Mouse (Mus musculus) mouse trophoblast stem cell (cell line): Measurements from ENCODE around the gene Cog5.
"Not testable (repeated sequence)": the region's sequence is repeated elsewhere in the genome, so short reads cannot be mapped to it uniquely, and the experiment has no call there.

Source experiments
- in situ Hi-C, 2 experiments: fragments of 300-500 bp; cut with MseI, MboI; formaldehyde crosslinking; loops; 2 replicates in 1 of 2; 3 replicates in 1 of 2; pipeline ENCODE4 v1.15.1; 2025

Cog5 gene

GRCm38 (mm10) chr12:31654197-31654964, at the start of gene Cog5, which contains the start of gene Dus4l:
Gene Cog5 (plus strand): TSS chr12:31654869.
Gene Dus4l (minus strand): TSS chr12:31654826.
- in situ Hi-C loops: no loop called here

- in situ Hi-C loops: no loop called here
Measured at GRCm38 (mm10) chr12:31604894-31605293, 49.8 kb upstream of the Cog5 start.

- in situ Hi-C loops: no loop called here
Measured at GRCm38 (mm10) chr12:31608138-31608537, 46.5 kb upstream of the Cog5 start.

GRCm38 (mm10) chr12:31613353-31613752, 41.3 kb upstream of the Cog5 start:
- in situ Hi-C loops: no loop called here

- in situ Hi-C loops: no loop called here
Measured at GRCm38 (mm10) chr12:31620106-31620505, 34.6 kb upstream of the Cog5 start.

GRCm38 (mm10) chr12:31625016-31625415, 29.7 kb upstream of the Cog5 start:
- in situ Hi-C loops: no loop called here

GRCm38 (mm10) chr12:31628396-31628795, 26.3 kb upstream of the Cog5 start:
- in situ Hi-C loops: not testable (repeated sequence)

GRCm38 (mm10) chr12:31633970-31634342, 20.7 kb upstream of the Cog5 start:
- in situ Hi-C loops: no loop called here

GRCm38 (mm10) chr12:31634343-31635239, 20.1 kb upstream of the Cog5 start, which contains the start of gene Bcap29:
Gene Bcap29 (minus strand): TSS chr12:31634658.
- in situ Hi-C loops: no loop called here

GRCm38 (mm10) chr12:31635240-31635607, 19.4 kb upstream of the Cog5 start:
- in situ Hi-C loops: no loop called here

- in situ Hi-C loops: no loop called here
Measured at GRCm38 (mm10) chr12:31653611-31654010, 1.1 kb upstream of the Cog5 start.

- in situ Hi-C loops: no loop called here
Measured at GRCm38 (mm10) chr12:31654965-31655477, 352 bp downstream of the Cog5 start.

- in situ Hi-C loops: no loop called here
Measured at GRCm38 (mm10) chr12:31656841-31657240, 2.2 kb downstream of the Cog5 start.

- in situ Hi-C loops: no loop called here
Measured at GRCm38 (mm10) chr12:31665999-31666398, 11.3 kb downstream of the Cog5 start.

GRCm38 (mm10) chr12:31667187-31667586, 12.5 kb downstream of the Cog5 start:
- in situ Hi-C loops: no loop called here

GRCm38 (mm10) chr12:31686679-31687078, 32.0 kb downstream of the Cog5 start:
- in situ Hi-C loops: no loop called here

GRCm38 (mm10) chr12:31693278-31693677, 38.6 kb downstream of the Cog5 start:
- in situ Hi-C loops: no loop called here

- in situ Hi-C loops: loop anchor here in 1 of 2 experiments (25.0 kb wide), 1 partner anchor 188 kb away; no protein-coding TSS in a partner anchor
Measured at GRCm38 (mm10) chr12:31700623-31701347, 46.1 kb downstream of the Cog5 start.

GRCm38 (mm10) chr12:31701411-31701810, 46.7 kb downstream of the Cog5 start:
- in situ Hi-C loops: loop anchor here in 1 of 2 experiments (25.0 kb wide), 1 partner anchor 189 kb away; no protein-coding TSS in a partner anchor

- in situ Hi-C loops: loop anchor here in 1 of 2 experiments (25.0 kb wide), 1 partner anchor 192 kb away; no protein-coding TSS in a partner anchor
Measured at GRCm38 (mm10) chr12:31703904-31704303, 49.2 kb downstream of the Cog5 start.

GRCm38 (mm10) chr12:31706168-31706567, 51.5 kb downstream of the Cog5 start:
- in situ Hi-C loops: loop anchor here in 1 of 2 experiments (25.0 kb wide), 1 partner anchor 194 kb away; no protein-coding TSS in a partner anchor
